Mouse (Mus musculus) forebrain, embryonic 12.5 days (tissue): ENCODE data around the gene Slc50a1. TPM values are rescaled to one million over a fixed set of nuclear protein-coding genes. Genes with fewer than 3 reads are reported as not detected.

ENCODE experiments used
- ATAC-seq: fragments of 200-750 bp; cut with Nextera tagmentation; 2 replicates; pipeline ENCODE4 v1.8.0; 2017; ENCODE audit warnings: moderate TSS enrichment; ENCODE audit not compliant: low FRiP score
- H3K27ac ChIP-seq: fragments of 300-500 bp; sonication (generic); 2 replicates; pipeline ENCODE4 v1.5.1; 2016; ENCODE audit warnings: mild to moderate bottlenecking
- H3K27me3 ChIP-seq: fragments of 300-500 bp; sonication (generic); 2 replicates; pipeline ENCODE4 v1.6.1; 2016; ENCODE audit warnings: mild to moderate bottlenecking
- H3K36me3 ChIP-seq: fragments of 300-500 bp; sonication (generic); replicated peaks from 2 replicates; pipeline ENCODE4 v1.6.1; 2016; ENCODE audit warnings: mild to moderate bottlenecking
- H3K4me1 ChIP-seq: fragments of 300-500 bp; sonication (generic); 2 replicates; pipeline ENCODE4 v1.6.1; 2016
- H3K4me2 ChIP-seq: fragments of 300-500 bp; sonication (generic); 2 replicates; pipeline ENCODE4 v1.6.1; 2016; ENCODE audit warnings: mild to moderate bottlenecking, moderate library complexity
- H3K4me3 ChIP-seq: fragments of 300-500 bp; sonication (generic); replicated peaks from 2 replicates; pipeline ENCODE4 v1.5.1; 2016; ENCODE audit warnings: mild to moderate bottlenecking
- H3K9ac ChIP-seq: fragments of 300-500 bp; sonication (generic); 2 replicates; pipeline ENCODE4 v1.6.1; 2016; ENCODE audit warnings: mild to moderate bottlenecking
- H3K9me3 ChIP-seq: fragments of 300-500 bp; sonication (generic); 2 replicates; pipeline ENCODE4 v1.6.1; 2016
- WGBS: fragments of 180-500 bp; shearing (Covaris S2); methylation state at CpG from one replicate; pipeline ENCODE4 v1.1.7; 2016; 5-methylcytosine and 5-hydroxymethylcytosine counted together
- polyA plus RNA-seq: library from polyadenylated mRNA; unstranded; fragments of >200 nt; fragmentation: Nextera tagmentation; extraction: Ambion mirVana; gene quantifications from 2 replicates; pipeline ENCODE4 v1.2.1, GENCODE M21; 2016

The Slc50a1 gene
- polyA plus RNA-seq, 1 experiment from 2014 or later, result 28.6 TPM

DNA sequence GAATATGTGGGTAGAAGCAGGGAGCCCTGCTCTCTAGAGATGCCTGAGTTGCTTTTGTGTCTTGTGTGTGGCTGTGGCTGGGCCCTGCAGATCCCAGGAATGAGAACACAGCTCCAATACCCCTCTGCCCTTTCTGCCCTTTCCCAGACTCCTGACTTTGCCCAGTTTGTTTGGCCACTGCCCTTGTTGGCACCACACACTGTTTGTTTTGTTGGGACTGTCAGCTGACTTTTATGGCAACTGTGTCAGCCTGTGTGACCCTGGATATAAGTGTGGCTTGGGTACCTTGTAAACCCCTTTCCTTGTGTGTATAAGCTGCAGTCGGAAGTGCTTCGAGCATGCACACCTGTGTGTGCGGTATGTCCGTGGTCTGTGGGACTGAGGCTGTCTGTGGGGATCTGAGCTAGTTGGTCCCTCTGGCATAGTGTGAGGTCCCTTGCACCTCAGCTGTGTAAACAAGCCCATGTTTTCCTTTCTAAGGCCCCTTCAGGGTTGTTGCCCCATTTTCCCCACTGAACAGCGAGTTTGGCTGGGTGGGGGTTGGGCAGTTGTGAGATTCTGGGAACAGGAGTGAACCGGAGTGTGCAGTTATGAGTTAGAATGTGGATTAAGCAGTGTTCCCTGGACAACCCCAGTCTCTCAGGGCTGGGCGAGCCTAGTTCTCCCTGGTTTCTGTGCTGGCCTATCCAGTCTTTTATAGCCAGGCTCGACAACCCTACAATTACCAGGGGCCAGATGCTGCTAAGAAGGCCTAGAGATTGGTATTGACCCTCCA lies 35.4 kb upstream of the Slc50a1 start:
- Histone ChIP-seq H3K27ac (no peak overlapping the region), H3K36me3 (no peaks in the 10 kb centered on the region), H3K9ac (no peak overlapping the region; the same call in 1 of the 2 replicates), H3K4me1 (no peaks in the 10 kb centered on the region), H3K27me3 (peaks cover 5% of the 10 kb centered on the region; the same call in 1 of the 2 replicates), H3K9me3 (no peaks in the 10 kb centered on the region), H3K4me2 (no peak overlapping the region), H3K4me3 (no peak overlapping the region)
- no peak for ATAC-seq
- WGBS, result 78% methylated on average over 8 of the region's 8 CpGs

DNA sequence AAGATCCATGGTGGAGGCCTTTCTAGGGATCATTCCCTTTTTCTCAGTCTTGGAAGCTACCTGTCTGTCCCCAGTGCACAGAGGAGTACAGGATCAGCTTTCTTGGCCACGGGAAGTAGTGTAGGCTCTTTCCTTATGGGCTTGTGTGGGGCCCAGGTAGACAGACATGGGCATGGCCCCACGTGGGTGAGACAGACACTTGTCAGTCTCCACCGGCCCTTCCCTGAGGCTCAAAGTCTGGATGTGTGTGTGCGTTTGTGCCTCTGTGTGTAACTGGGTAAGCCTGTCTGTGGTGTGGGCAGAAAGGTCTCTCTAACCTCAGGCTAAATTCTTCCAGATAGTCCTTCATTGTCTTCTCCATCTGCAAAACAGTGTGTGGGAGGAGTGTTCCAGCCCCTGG lies 34.7 kb upstream of the Slc50a1 start:
- Histone ChIP-seq H3K9me3 (no peaks in the 10 kb centered on the region), H3K27ac (no peak overlapping the region), H3K4me3 (no peak overlapping the region), H3K9ac (no peak overlapping the region), H3K4me2 (no peak overlapping the region), H3K4me1 (no peaks in the 10 kb centered on the region), H3K27me3 (peaks cover 9% of the 10 kb centered on the region), H3K36me3 (no peaks in the 10 kb centered on the region)
- WGBS, result 69% methylated on average over 4 of the region's 4 CpGs
- ATAC-seq, result no peak

DNA sequence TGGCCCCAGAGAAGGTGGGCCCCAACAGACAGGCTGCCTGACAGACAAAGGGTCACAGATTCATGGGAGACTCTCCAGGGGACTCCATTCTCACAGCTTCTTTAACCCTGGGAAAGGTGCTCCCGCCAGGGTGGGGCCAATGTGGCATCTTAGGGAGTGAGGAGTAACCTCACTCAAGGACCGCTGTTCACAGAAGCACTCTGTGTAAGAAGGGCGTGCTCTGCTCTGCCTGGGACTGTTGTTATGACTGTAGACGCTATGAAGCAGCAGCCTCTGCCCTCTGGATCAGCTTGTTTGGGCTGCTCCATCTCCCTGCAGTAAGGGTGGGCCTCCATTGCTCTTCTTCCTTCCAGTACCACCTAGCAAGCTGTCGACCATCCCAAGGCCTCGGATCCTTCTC lies 34.1 kb upstream of the Slc50a1 start:
- WGBS, result 62% methylated on average over 6 of the region's 6 CpGs
- peaks cover 10% of the 10 kb centered on the region for H3K27me3 ChIP-seq
- no peak overlapping the region for H3K4me3 ChIP-seq
- no peaks in the 10 kb centered on the region for H3K9me3 ChIP-seq
- no peak overlapping the region for H3K9ac ChIP-seq
- ATAC-seq, result no peak
- no peaks in the 10 kb centered on the region for H3K36me3 ChIP-seq
- no peak overlapping the region for H3K4me2 ChIP-seq
- no peak overlapping the region for H3K27ac ChIP-seq
- peaks cover 4% of the 10 kb centered on the region; the same call in 1 of the 2 replicates for H3K4me1 ChIP-seq

DNA sequence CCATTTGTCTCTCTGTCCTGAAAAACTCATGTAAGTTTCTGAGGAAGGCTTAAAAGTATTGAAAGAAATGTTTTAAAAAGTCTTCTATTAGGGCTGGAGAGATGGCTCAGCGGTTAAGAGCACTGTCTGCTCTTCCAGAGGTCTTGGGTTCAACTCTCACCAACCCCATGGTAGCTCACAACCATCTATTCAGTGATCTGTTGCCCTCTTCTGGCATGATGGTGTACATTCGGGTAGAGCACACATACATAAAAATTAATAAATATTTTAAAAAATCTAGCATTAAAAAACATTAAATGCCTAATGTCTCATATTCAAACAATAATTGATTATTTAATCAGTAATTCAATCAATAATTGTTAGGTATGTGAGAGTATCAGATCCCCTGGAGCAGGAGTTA lies 30.1 kb upstream of the Slc50a1 start:
- ATAC-seq, result no peak
- WGBS, result 64% methylated on average over 2 of the region's 2 CpGs
- Histone ChIP-seq H3K9me3 (no peaks in the 10 kb centered on the region), H3K4me1 (peaks cover 6% of the 10 kb centered on the region; the same call in 1 of the 2 replicates), H3K4me2 (no peak overlapping the region), H3K27me3 (peaks cover 30% of the 10 kb centered on the region), H3K4me3 (no peak overlapping the region), H3K9ac (no peak overlapping the region), H3K27ac (no peak overlapping the region), H3K36me3 (no peaks in the 10 kb centered on the region)

DNA sequence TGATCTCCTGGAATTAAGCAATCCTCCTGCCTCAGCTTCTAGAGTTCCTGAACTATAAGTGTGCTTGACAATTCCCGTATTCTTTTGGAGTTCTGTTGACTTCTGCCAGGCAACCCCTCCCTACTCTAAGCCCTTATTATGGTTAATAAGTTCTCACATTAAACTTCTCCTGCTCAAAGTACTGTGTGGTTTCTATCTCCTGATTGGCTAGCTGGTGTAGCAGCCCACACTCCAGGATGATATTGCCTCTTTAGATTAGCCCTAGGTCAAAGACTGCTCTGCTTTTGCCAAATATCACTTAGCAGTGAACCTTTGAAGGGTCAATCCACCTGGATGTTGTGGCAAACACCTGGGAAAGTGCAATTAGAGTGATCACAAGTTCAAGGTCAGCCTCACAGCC lies 29.7 kb upstream of the Slc50a1 start:
- peaks cover 6% of the 10 kb centered on the region; the same call in 1 of the 2 replicates for H3K4me1 ChIP-seq
- WGBS, result 50% methylated on average over 1 of the region's 1 CpGs
- H3K27ac ChIP-seq, result no peak overlapping the region
- no peak overlapping the region for H3K4me3 ChIP-seq
- H3K4me2 ChIP-seq, result no peak overlapping the region; the same call in 1 of the 2 replicates
- ATAC-seq, result no peak
- peak overlapping the region; percentile 26; the same call in 1 of the 2 replicates for H3K9ac ChIP-seq
- H3K9me3 ChIP-seq, result no peaks in the 10 kb centered on the region
- peaks cover 30% of the 10 kb centered on the region for H3K27me3 ChIP-seq
- H3K36me3 ChIP-seq, result no peaks in the 10 kb centered on the region

DNA sequence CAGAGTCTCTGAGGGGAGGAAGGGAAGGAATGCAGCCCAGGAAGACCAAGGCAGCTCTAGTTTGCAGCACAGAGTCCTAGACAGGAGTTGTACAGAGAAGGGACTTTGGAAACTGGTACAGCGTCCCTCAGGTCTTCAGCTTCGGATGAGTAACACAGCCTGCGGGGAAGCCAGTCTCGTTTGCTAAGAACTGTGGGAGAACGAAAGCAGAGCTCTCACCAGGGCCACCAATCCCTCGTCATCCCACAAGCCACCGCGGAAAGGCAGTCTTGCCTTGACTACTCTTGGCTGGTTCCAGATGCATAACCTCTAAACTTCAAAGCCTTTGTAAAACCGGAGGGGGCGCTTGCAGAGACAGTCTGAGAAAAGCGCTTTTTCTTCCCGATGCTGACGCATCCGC lies 29.1 kb upstream of the Slc50a1 start:
- Histone ChIP-seq H3K36me3 (no peaks in the 10 kb centered on the region), H3K4me2 (peak overlapping the region; percentile 47), H3K4me1 (peaks cover 6% of the 10 kb centered on the region; the same call in 1 of the 2 replicates), H3K9me3 (no peaks in the 10 kb centered on the region), H3K9ac (peak overlapping the region; percentile 26; the same call in 1 of the 2 replicates), H3K4me3 (peak overlapping the region; percentile 19), H3K27ac (no peak overlapping the region), H3K27me3 (peaks cover 30% of the 10 kb centered on the region)
- ATAC-seq, result no peak
- WGBS, result 7% methylated on average over 14 of the region's 14 CpGs

DNA sequence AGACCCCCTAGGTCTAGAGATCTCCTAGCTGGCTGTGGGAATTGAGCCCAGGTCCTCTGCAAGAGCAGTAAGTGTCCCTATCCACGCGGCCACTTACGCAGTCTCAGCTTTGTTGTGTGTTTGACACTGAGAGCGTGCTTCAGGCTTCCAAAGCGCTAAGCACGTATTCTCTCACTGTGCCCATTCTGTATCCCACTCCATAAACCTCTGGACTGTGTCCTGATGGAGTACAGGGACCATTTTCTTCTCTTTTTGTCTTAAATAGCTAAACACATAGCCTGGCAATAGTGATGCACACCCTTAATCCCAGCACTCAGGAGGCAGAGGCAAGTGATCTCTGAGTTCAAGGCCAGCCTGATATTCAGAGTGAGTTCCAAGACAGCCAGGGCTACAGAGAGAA lies 28.5 kb upstream of the Slc50a1 start:
- no peaks in the 10 kb centered on the region for H3K9me3 ChIP-seq
- H3K36me3 ChIP-seq, result no peaks in the 10 kb centered on the region
- 69% methylated on average over 6 of the region's 6 CpGs for WGBS
- peaks cover 30% of the 10 kb centered on the region for H3K27me3 ChIP-seq
- no peak overlapping the region for H3K27ac ChIP-seq
- no peak overlapping the region for H3K4me3 ChIP-seq
- ATAC-seq, result no peak
- H3K4me1 ChIP-seq, result peaks cover 6% of the 10 kb centered on the region; the same call in 1 of the 2 replicates
- H3K9ac ChIP-seq, result no peak overlapping the region
- H3K4me2 ChIP-seq, result no peak overlapping the region

DNA sequence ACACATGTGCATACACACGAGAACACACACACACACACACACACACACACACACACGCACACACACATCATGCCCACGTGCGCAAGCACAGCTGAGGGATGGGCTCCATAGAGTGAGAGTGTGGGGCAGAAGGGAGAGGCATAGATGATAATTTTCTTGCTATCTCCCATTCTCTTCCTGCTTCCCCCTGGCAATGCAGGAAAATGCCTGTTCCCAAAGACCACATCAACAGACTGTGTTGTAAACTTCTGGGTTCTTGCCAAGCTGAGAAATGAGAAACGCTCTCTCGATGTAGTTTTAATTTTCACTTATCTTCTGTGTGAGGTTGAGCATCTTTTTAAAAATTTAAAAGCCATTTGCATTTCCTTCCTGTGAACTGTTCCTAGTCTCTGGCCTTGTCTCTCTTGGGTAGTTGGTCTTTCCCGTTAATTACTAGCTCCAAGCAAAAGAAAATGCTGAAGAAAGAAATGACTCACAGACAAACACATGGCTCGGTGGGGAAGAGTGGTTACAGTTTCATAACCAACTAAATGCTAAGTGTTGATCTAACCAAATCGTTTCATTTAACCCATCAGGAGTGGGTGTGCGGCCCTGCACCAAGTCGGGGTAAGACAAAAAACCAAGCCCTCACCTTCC lies 26.5 kb upstream of the Slc50a1 start:
- H3K4me2 ChIP-seq, result no peak overlapping the region
- H3K36me3 ChIP-seq, result no peaks in the 10 kb centered on the region
- WGBS, result 87% methylated on average over 11 of the region's 11 CpGs
- peaks cover 6% of the 10 kb centered on the region; the same call in 1 of the 2 replicates for H3K4me1 ChIP-seq
- ATAC-seq, result no peak
- H3K27me3 ChIP-seq, result peaks cover 30% of the 10 kb centered on the region
- no peak overlapping the region for H3K9ac ChIP-seq
- no peaks in the 10 kb centered on the region for H3K9me3 ChIP-seq
- H3K4me3 ChIP-seq, result no peak overlapping the region
- no peak overlapping the region for H3K27ac ChIP-seq

DNA sequence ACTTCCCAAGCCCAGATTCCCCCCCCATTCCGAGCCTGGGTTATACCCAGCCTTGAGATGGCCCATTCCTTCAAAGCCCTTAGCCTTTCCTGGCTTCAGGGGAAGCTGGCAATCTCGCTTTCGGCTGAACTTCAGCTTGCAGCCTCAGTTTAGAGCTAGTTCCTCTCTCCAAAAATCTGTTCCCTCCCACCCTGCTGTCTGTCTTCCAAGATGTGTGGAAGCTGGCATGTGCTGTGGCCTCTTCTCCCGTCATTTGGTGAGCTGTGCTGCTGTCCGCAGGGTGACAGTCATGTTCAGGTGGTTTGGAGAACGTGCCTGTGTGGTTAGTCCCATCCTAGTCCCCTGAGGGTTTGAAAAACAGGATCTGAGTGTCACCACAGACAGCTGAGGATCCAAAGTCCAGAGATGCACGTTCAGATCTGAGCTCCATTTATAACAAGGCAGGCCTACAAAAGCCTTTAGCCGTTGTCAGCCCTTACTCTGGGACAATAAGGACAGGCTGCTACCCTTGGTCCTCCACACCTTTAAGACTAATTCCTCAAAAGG lies 25.4 kb upstream of the Slc50a1 start:
- H3K9me3 ChIP-seq, result no peaks in the 10 kb centered on the region
- no peak overlapping the region for H3K4me2 ChIP-seq
- no peak overlapping the region for H3K9ac ChIP-seq
- no peaks in the 10 kb centered on the region for H3K36me3 ChIP-seq
- no peak overlapping the region for H3K27ac ChIP-seq
- H3K27me3 ChIP-seq, result peaks cover 25% of the 10 kb centered on the region; the same call in 1 of the 2 replicates
- H3K4me1 ChIP-seq, result peaks cover 6% of the 10 kb centered on the region; the same call in 1 of the 2 replicates
- no peak overlapping the region for H3K4me3 ChIP-seq
- ATAC-seq, result no peak
- whole genome bisulfite sequencing, result 79% methylated on average over 8 of the region's 8 CpGs

DNA sequence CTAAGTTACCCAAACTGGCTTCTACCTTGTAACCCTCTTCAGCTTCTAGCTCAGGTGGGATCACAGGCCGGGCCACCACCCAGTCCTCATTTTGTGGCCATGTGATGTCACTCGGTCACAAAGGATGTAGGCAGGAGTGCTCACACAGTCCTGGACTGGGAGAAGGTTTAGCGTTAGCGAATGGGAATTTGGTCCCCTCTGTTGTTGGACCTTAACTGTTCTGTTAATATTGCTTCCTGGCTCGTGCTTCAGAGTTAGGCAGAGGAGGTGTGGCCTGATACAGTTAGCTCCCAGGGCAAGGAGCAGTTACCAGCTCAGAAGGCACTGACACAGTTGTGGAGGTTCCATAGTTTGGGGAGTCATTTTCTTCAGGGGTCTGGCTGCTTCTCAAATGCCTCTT lies 23.8 kb upstream of the Slc50a1 start:
- ATAC-seq, result no peak
- Histone ChIP-seq H3K36me3 (no peaks in the 10 kb centered on the region), H3K4me3 (no peak overlapping the region), H3K4me2 (no peak overlapping the region), H3K27ac (no peak overlapping the region), H3K4me1 (no peaks in the 10 kb centered on the region), H3K9me3 (no peaks in the 10 kb centered on the region), H3K9ac (no peak overlapping the region), H3K27me3 (0 out of 2 replicates have a peak, but pooled peaks cover 18% of the 10 kb centered on the region)
- WGBS, result 83% methylated on average over 5 of the region's 5 CpGs

DNA sequence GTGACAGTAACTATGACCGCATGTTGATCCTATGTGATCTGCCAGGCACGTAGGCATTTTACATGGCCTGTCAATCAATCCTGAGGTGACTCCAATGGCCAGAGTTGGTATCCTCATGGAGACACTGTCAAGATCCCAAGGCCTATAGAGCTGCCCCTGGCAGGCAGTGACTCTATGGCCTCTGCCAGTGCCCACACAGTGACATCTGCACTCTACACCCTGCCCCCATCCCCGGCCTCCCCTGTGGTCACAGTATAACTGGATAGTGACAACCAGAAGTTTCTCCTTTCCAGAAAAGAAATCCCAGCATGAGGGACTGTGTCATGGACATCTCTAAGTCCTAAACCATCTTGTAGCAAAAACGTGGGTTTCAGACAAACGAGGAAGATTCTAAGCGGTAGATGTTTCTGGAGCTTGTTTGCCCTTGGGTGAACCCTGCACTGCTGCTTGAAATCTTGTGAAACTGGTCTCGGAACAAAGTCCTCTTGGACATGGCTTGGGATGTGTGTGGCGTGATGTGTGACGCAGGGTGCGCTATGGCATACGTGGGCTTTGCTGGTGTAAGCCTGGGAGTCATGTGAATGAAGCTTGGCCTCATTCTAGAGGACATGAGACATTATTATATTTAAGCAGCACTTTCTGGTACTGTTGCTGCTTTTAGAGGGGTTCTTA lies 23.0 kb upstream of the Slc50a1 start:
- H3K27me3 ChIP-seq, result 0 out of 2 replicates have a peak, but pooled peaks cover 11% of the 10 kb centered on the region
- 92% methylated on average over 11 of the region's 11 CpGs for WGBS
- no peaks in the 10 kb centered on the region for H3K36me3 ChIP-seq
- ATAC-seq, result no peak
- no peak overlapping the region for H3K9ac ChIP-seq
- no peak overlapping the region for H3K4me2 ChIP-seq
- no peak overlapping the region for H3K4me3 ChIP-seq
- no peaks in the 10 kb centered on the region for H3K4me1 ChIP-seq
- H3K9me3 ChIP-seq, result no peaks in the 10 kb centered on the region
- no peak overlapping the region for H3K27ac ChIP-seq

DNA sequence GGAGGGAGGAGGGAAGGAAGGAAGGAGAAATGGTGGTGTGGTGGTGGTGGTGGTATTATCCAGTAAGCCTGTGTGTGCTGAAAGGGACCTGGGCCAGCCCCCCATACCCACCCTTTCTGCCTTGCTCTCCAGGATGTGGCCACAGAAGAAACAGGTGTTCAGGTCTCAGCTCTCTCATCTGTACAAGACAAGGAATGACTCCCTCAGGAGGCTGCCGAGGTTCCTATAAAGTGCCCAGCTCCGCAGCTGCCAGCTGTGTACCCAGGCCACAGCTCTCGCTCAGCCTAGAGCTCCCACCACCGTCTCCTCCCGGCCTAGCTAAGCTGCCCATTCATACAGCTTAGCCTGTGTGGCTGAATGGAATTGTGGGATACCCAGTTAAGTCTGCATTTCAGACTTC lies 21.9 kb upstream of the Slc50a1 start:
- no peaks in the 10 kb centered on the region for H3K36me3 ChIP-seq
- H3K27me3 ChIP-seq, result 0 out of 2 replicates have a peak, but pooled peaks cover 9% of the 10 kb centered on the region
- no peak for ATAC-seq
- H3K4me3 ChIP-seq, result no peak overlapping the region
- no peaks in the 10 kb centered on the region for H3K4me1 ChIP-seq
- no peak overlapping the region for H3K9ac ChIP-seq
- H3K4me2 ChIP-seq, result no peak overlapping the region
- no peak overlapping the region for H3K27ac ChIP-seq
- 77% methylated on average over 5 of the region's 5 CpGs for WGBS
- H3K9me3 ChIP-seq, result no peaks in the 10 kb centered on the region
